16 mouse cellular contexts compared by ENCODE assay signal in genomic region chr1:55082106-55082505, GRCm38 (mm10). TPM values are rescaled to one million over a fixed set of nuclear protein-coding genes. Genes with fewer than 3 reads are reported as not detected.
DNase-seq lines count a peak whose midpoint lies in the region; ATAC-seq and TF ChIP-seq lines count a peak whose summit lies in the region.
"Had no signal": no experiment of that assay in that cellular context is flagged by ENCODE, and none has a peak within 500 bp of the region (broad histone marks: within the 10 kb centered on the region; RNA-seq: fewer than 3 reads in every experiment).

No protein-coding gene starts in this region.

- no peak for DNase-seq in heart, adult 2 months
- no peak for DNase-seq in heart, adult 9 months (ENCODE audit: low spot score in 2 of 2)
- DNase-seq in midbrain, embryonic 11.5 days (ENCODE audit: low spot score, missing footprints): peak; percentile 81
- DNase-seq in MEL (ENCODE audit: low read depth, low spot score): peak; percentile 81
- DNase-seq in naive thymus-derived CD4-positive, alpha-beta T cell, adult 2 months (ENCODE audit: low read depth): peak; percentile 52
- DNase-seq in right cerebral cortex, adult 2 months (ENCODE audit: low spot score in 2 of 2): no peak
- DNase-seq in adrenal gland, postnatal 36 days: no peak
- DNase-seq: cerebellum, postnatal 36 days; kidney, postnatal 25 days; right cerebral cortex, postnatal 4 days had no signal

- intact Hi-C loops in heart, adult 2 months (cut with DNase I): no loop called here

- TF ChIP-seq POLR2A in heart, adult 2 months (IDR thresholded peaks at IDR 0.05; ENCODE audit: insufficient read depth, low read depth, low read length): no peak
- no peak for TF ChIP-seq POLR2A in MEL (IDR thresholded peaks at IDR 0.05; ENCODE audit: control insufficient read depth in 1 of 2, insufficient read depth in 1 of 2, low read depth in 1 of 2, low read length in 2 of 2, poor library complexity in 1 of 2)

- H3K36me3 ChIP-seq in heart, adult 2 months (ENCODE audit: control insufficient read depth, insufficient read depth, low read length): peaks cover 64% of the 10 kb centered on the region
- H3K36me3 ChIP-seq in midbrain, embryonic 11.5 days (ENCODE audit: control insufficient read depth, insufficient read depth, low read length): peaks cover 26% of the 10 kb centered on the region
- peaks cover 74% of the 10 kb centered on the region for H3K36me3 ChIP-seq in midbrain, embryonic 13.5 days
- H3K36me3 ChIP-seq in MEL (ENCODE audit: control insufficient read depth in 1 of 2, insufficient read depth in 2 of 2, low read length in 2 of 2): peaks cover 41 to 72% of the 10 kb centered on the region in 2 experiments

- no peak overlapping the region for H3K27ac ChIP-seq in heart, adult 2 months
- H3K27ac ChIP-seq in midbrain, embryonic 11.5 days (ENCODE audit: low read depth, low read length): no peak overlapping the region
- no peak overlapping the region for H3K27ac ChIP-seq in midbrain, embryonic 13.5 days
- H3K27ac ChIP-seq in MEL (ENCODE audit: control insufficient read depth, low read depth, low read length): no peak overlapping the region
- H3K27ac ChIP-seq: hindbrain, embryonic 15.5 days; stomach, embryonic 15.5 days had no signal

- no peak overlapping the region for H3K4me2 ChIP-seq in midbrain, embryonic 11.5 days
- no peak overlapping the region for H3K4me2 ChIP-seq in midbrain, embryonic 13.5 days (replicated peaks)
- H3K4me2 ChIP-seq: heart, embryonic 12.5 days; hindbrain, embryonic 15.5 days; stomach, embryonic 15.5 days had no signal

- no peak overlapping the region for H3K9ac ChIP-seq in heart, adult 2 months (ENCODE audit: low read depth, low read length)
- no peak overlapping the region for H3K9ac ChIP-seq in midbrain, embryonic 11.5 days (ENCODE audit: low read length)
- no peak overlapping the region for H3K9ac ChIP-seq in midbrain, embryonic 13.5 days (replicated peaks)
- no peak overlapping the region for H3K9ac ChIP-seq in MEL (ENCODE audit: control insufficient read depth, low read depth, low read length, poor library complexity, severe bottlenecking)
- H3K9ac ChIP-seq: heart, embryonic 12.5 days; hindbrain, embryonic 15.5 days; stomach, embryonic 15.5 days had no signal

- no peaks in the 10 kb centered on the region; the same call in 1 of the 2 replicates for H3K9me3 ChIP-seq in midbrain, embryonic 11.5 days (ENCODE audit: control insufficient read depth, low read length)
- no peaks in the 10 kb centered on the region for H3K9me3 ChIP-seq in midbrain, embryonic 13.5 days
- no peaks in the 10 kb centered on the region for H3K9me3 ChIP-seq in MEL (replicated peaks; ENCODE audit: insufficient read depth, low read length)
- H3K9me3 ChIP-seq: G1E; hindbrain, embryonic 15.5 days; stomach, embryonic 15.5 days had no signal

- TF ChIP-seq EP300 in heart, adult 2 months (IDR thresholded peaks at IDR 0.05; ENCODE audit: insufficient read depth, low read depth, low read length): no peak
- no peak for TF ChIP-seq EP300 in MEL (IDR thresholded peaks at IDR 0.05; ENCODE audit: low read depth in 1 of 2, low read length in 2 of 2)

- H3K4me3 ChIP-seq in heart, adult 2 months: no peak overlapping the region
- H3K4me3 ChIP-seq in midbrain, embryonic 11.5 days (ENCODE audit: low read depth, low read length): no peak overlapping the region
- no peak overlapping the region for H3K4me3 ChIP-seq in midbrain, embryonic 13.5 days (replicated peaks)
- 0 out of 4 replicates have a peak overlapping the region, but pooled peaks of 1 of the 2 experiments have one; percentile 3 for H3K4me3 ChIP-seq in MEL (ENCODE audit: control insufficient read depth in 1 of 2, insufficient read depth in 1 of 2, low read depth in 2 of 2, low read length in 2 of 2)
- H3K4me3 ChIP-seq: heart, embryonic 12.5 days; hindbrain, embryonic 15.5 days; stomach, embryonic 15.5 days had no signal

- no peaks in the 10 kb centered on the region; the same call in 1 of the 2 replicates for H3K4me1 ChIP-seq in heart, adult 2 months (ENCODE audit: control insufficient read depth, insufficient read depth, low read length)
- peaks cover 13% of the 10 kb centered on the region; the same call in 1 of the 2 replicates for H3K4me1 ChIP-seq in midbrain, embryonic 11.5 days (ENCODE audit: control insufficient read depth, insufficient read depth, low read length)
- H3K4me1 ChIP-seq in midbrain, embryonic 13.5 days (replicated peaks): peaks cover 31% of the 10 kb centered on the region
- H3K4me1 ChIP-seq in MEL (ENCODE audit: control insufficient read depth in 1 of 2, insufficient read depth in 2 of 2, low read length in 2 of 2): peaks cover 4 to 22% of the 10 kb centered on the region in 2 experiments; a peak in 3 of 4 replicates

- no peaks in the 10 kb centered on the region for H3K27me3 ChIP-seq in heart, adult 2 months (ENCODE audit: control insufficient read depth, insufficient read depth, low read length)
- H3K27me3 ChIP-seq in midbrain, embryonic 11.5 days (ENCODE audit: control insufficient read depth, insufficient read depth, low read length): no peaks in the 10 kb centered on the region
- H3K27me3 ChIP-seq in midbrain, embryonic 13.5 days: no peaks in the 10 kb centered on the region
- no peaks in the 10 kb centered on the region for H3K27me3 ChIP-seq in MEL (ENCODE audit: control insufficient read depth in 1 of 2, insufficient read depth in 2 of 2, low read length in 2 of 2)
- H3K27me3 ChIP-seq: heart, embryonic 12.5 days; hindbrain, embryonic 15.5 days; stomach, embryonic 15.5 days had no signal

- peaks cover 2% of the 10 kb centered on the region for H3K79me2 ChIP-seq in heart, adult 2 months (replicated peaks; ENCODE audit: control insufficient read depth, insufficient read depth, low read length)
- H3K79me2 ChIP-seq in MEL (ENCODE audit: control insufficient read depth, insufficient read depth, low read length, poor library complexity): peaks cover 54% of the 10 kb centered on the region

- peak; percentile 59 for TF ChIP-seq CTCF in heart, adult 2 months (IDR thresholded peaks at IDR 0.05)
- TF ChIP-seq CTCF in MEL (IDR thresholded peaks at IDR 0.05 in 2 of 3, conservative IDR thresholded peaks at IDR 0.05 in 1 of 3; ENCODE audit: control insufficient read depth in 1 of 3, insufficient read depth in 1 of 3, low read depth in 2 of 3, low read length in 3 of 3, poor library complexity in 1 of 3, severe bottlenecking in 1 of 3): peak; percentile 26 to 58 (median 41)

- 91% methylated on average over 1 of the region's 1 CpGs for WGBS in heart, adult 2 months
- 88% methylated on average over 1 of the region's 1 CpGs for WGBS in midbrain, embryonic 11.5 days
- 75% methylated on average over 1 of the region's 1 CpGs for WGBS in midbrain, embryonic 13.5 days

- no peak for ATAC-seq in midbrain, embryonic 11.5 days (ENCODE audit: low FRiP score)
- ATAC-seq in midbrain, embryonic 13.5 days: no peak
- ATAC-seq: midbrain, embryonic 16.5 days had no signal

- TF ChIP-seq RAD21 in MEL (IDR thresholded peaks at IDR 0.05; ENCODE audit: low read depth, low read length): peak; percentile 16

RNA-seq across cellular contexts. Expression of gene Hspe1, which starts 5.8 kb away (rescaled TPM):
- 100 to 1,000 TPM; 153 to 180 TPM for total RNA-seq in heart, adult 2 months (2021)
- 44.5 and 69.3 TPM in 2 replicates for polyA plus RNA-seq in heart, adult 2 months (2012; rRNA removed)
- 517 and 525 TPM in 2 replicates for polyA plus RNA-seq in midbrain, embryonic 11.5 days (2014; fragmentation: Nextera tagmentation; extraction: Ambion mirVana)
- polyA plus RNA-seq in midbrain, embryonic 13.5 days (2015; fragmentation: Nextera tagmentation; extraction: Ambion mirVana): 294 and 301 TPM in 2 replicates
- total RNA-seq in MEL (2012; rRNA removed): 883 and 942 TPM in 2 replicates
- 100 to 1,000 TPM in 1 of 2 experiments, not detected in 1; 752 TPM for polyA plus RNA-seq in MEL (2012; ENCODE audit: insufficient read depth in 1 of 2, insufficient read length in 2 of 2, low read depth in 1 of 2, low replicate concordance in 2 of 2, missing spikeins in 1 of 2)
- total RNA-seq in adrenal gland, postnatal 36 days (2021): 100 to 1,000 TPM; 769 to 795 TPM

RNA-seq across cellular contexts. Expression of gene Hspd1, which starts 5.9 kb away (rescaled TPM):
- total RNA-seq in heart, adult 2 months (2021): 100 to 1,000 TPM; 373 to 383 TPM
- polyA plus RNA-seq in heart, adult 2 months (2012; rRNA removed): 68.5 and 143 TPM in 2 replicates
- polyA plus RNA-seq in midbrain, embryonic 11.5 days (2014; fragmentation: Nextera tagmentation; extraction: Ambion mirVana): 409 and 425 TPM in 2 replicates
- polyA plus RNA-seq in midbrain, embryonic 13.5 days (2015; fragmentation: Nextera tagmentation; extraction: Ambion mirVana): 295 and 300 TPM in 2 replicates
- 775 and 808 TPM in 2 replicates for total RNA-seq in MEL (2012; rRNA removed)
- polyA plus RNA-seq in MEL (2012; ENCODE audit: insufficient read depth in 1 of 2, insufficient read length in 2 of 2, low read depth in 1 of 2, low replicate concordance in 2 of 2, missing spikeins in 1 of 2): 100 to 1,000 TPM; 306 to 885 TPM
- total RNA-seq in adrenal gland, postnatal 36 days (2021): 1,000 to 10,000 TPM; 1,397 to 1,482 TPM

RNA-seq across cellular contexts. Expression of gene Coq10b, which starts 29.5 kb away (rescaled TPM):
- 10 to 100 TPM; 26.7 to 64.0 TPM for total RNA-seq in heart, adult 2 months (2021)
- 16.0 and 23.1 TPM in 2 replicates for polyA plus RNA-seq in heart, adult 2 months (2012; rRNA removed)
- 33.8 and 38.3 TPM in 2 replicates for polyA plus RNA-seq in midbrain, embryonic 11.5 days (2014; fragmentation: Nextera tagmentation; extraction: Ambion mirVana)
- 33.1 and 35.2 TPM in 2 replicates for polyA plus RNA-seq in midbrain, embryonic 13.5 days (2015; fragmentation: Nextera tagmentation; extraction: Ambion mirVana)
- total RNA-seq in MEL (2012; rRNA removed): 9.0 and 13.4 TPM in 2 replicates
- polyA plus RNA-seq in MEL (2012; ENCODE audit: insufficient read depth in 1 of 2, insufficient read length in 2 of 2, low read depth in 1 of 2, low replicate concordance in 2 of 2, missing spikeins in 1 of 2): 10 to 100 TPM in 1 of 2 experiments, 1 to 10 TPM in 1; 9.8 to 84.6 TPM
- total RNA-seq in adrenal gland, postnatal 36 days (2021): 100 to 1,000 TPM; 142 to 168 TPM

RNA-seq across cellular contexts. Expression of gene Mob4, which starts 48.9 kb away (rescaled TPM):
- total RNA-seq in heart, adult 2 months (2021): 10 to 100 TPM; 27.8 to 32.0 TPM
- polyA plus RNA-seq in heart, adult 2 months (2012; rRNA removed): 11.1 and 22.3 TPM in 2 replicates
- 148 and 177 TPM in 2 replicates for polyA plus RNA-seq in midbrain, embryonic 11.5 days (2014; fragmentation: Nextera tagmentation; extraction: Ambion mirVana)
- polyA plus RNA-seq in midbrain, embryonic 13.5 days (2015; fragmentation: Nextera tagmentation; extraction: Ambion mirVana): 189 and 208 TPM in 2 replicates
- total RNA-seq in MEL (2012; rRNA removed): 20.7 and 22.0 TPM in 2 replicates
- polyA plus RNA-seq in MEL (2012; ENCODE audit: insufficient read depth in 1 of 2, insufficient read length in 2 of 2, low read depth in 1 of 2, low replicate concordance in 2 of 2, missing spikeins in 1 of 2): 10 to 100 TPM; 26.6 to 62.1 TPM
- 100 to 1,000 TPM; 311 to 394 TPM for total RNA-seq in adrenal gland, postnatal 36 days (2021)

RNA-seq across cellular contexts. Expression of gene Sf3b1, which starts 54.8 kb away (rescaled TPM):
- total RNA-seq in heart, adult 2 months (2021): 10 to 100 TPM; 64.4 to 74.9 TPM
- 27.9 and 62.8 TPM in 2 replicates for polyA plus RNA-seq in heart, adult 2 months (2012; rRNA removed)
- polyA plus RNA-seq in midbrain, embryonic 11.5 days (2014; fragmentation: Nextera tagmentation; extraction: Ambion mirVana): 365 and 366 TPM in 2 replicates
- polyA plus RNA-seq in midbrain, embryonic 13.5 days (2015; fragmentation: Nextera tagmentation; extraction: Ambion mirVana): 342 and 394 TPM in 2 replicates
- total RNA-seq in MEL (2012; rRNA removed): 118 and 135 TPM in 2 replicates
- polyA plus RNA-seq in MEL (2012; ENCODE audit: insufficient read depth in 1 of 2, insufficient read length in 2 of 2, low read depth in 1 of 2, low replicate concordance in 2 of 2, missing spikeins in 1 of 2): 100 to 1,000 TPM; 111 to 167 TPM
- total RNA-seq in adrenal gland, postnatal 36 days (2021): 100 to 1,000 TPM; 139 to 141 TPM

Comparison
In these comparisons a context has a peak if more than half of its experiments do, and no peak if none do; other contexts are left out.
1. DNase-seq: peak in midbrain, embryonic 11.5 days (single experiment), MEL (single experiment) and naive thymus-derived CD4-positive, alpha-beta T cell, adult 2 months (single experiment); none in heart, adult 2 months (0 of 2), heart, adult 9 months (0 of 2), right cerebral cortex, adult 2 months (0 of 2) and adrenal gland, postnatal 36 days (0 of 2).